8 mouse cellular contexts compared by ENCODE assay signal in genomic region chr8:60865504-60866114, GRCm38 (mm10). TPM values are rescaled to one million over a fixed set of nuclear protein-coding genes. Genes with fewer than 3 reads are reported as not detected.
DNase-seq lines count a peak whose midpoint lies in the region; ATAC-seq lines count a peak whose summit lies in the region.

No protein-coding gene starts in this region.

- WGBS in kidney, embryonic 14.5 days = 32% methylated on average over 3 of the region's 3 CpGs
- WGBS in midbrain, embryonic 13.5 days = 33% methylated on average over 3 of the region's 3 CpGs

- H3K4me2 ChIP-seq in kidney, embryonic 14.5 days (replicated peaks; ENCODE audit: low read depth, low read length) = no peak overlapping the region
- no peak overlapping the region for H3K4me2 ChIP-seq in midbrain, embryonic 13.5 days (replicated peaks)

- DNase-seq in kidney, adult 8-10 months = peak; percentile 28 to 48
- DNase-seq in WW6 (ENCODE audit: low read depth, low spot score) = peak; percentile 28
- DNase-seq in cerebellum, postnatal 36 days = peak; percentile 70 to 83
- DNase-seq in gastrocnemius, postnatal 4 days (ENCODE audit: low spot score in 2 of 2) = peak; percentile 33 to 56
- peak; percentile 53 to 62 for DNase-seq in layer of hippocampus, postnatal 36 days
- peak; percentile 50 to 85 for DNase-seq in spleen, postnatal 4 days (ENCODE audit: low spot score in 2 of 2)

- no peak for ATAC-seq in kidney, embryonic 14.5 days (ENCODE audit: low FRiP score, low TSS enrichment)
- peak; percentile 71; the same call in 1 of the 2 replicates for ATAC-seq in midbrain, embryonic 13.5 days

- no peak overlapping the region for H3K9ac ChIP-seq in kidney, embryonic 14.5 days (ENCODE audit: low read depth, low read length)
- no peak overlapping the region for H3K9ac ChIP-seq in midbrain, embryonic 13.5 days (replicated peaks)

- H3K27me3 ChIP-seq in kidney, embryonic 14.5 days (ENCODE audit: control insufficient read depth, insufficient read depth, low read length) = no peaks in the 10 kb centered on the region
- H3K27me3 ChIP-seq in midbrain, embryonic 13.5 days = no peaks in the 10 kb centered on the region

- no peaks in the 10 kb centered on the region for H3K36me3 ChIP-seq in kidney, embryonic 14.5 days (ENCODE audit: control insufficient read depth, insufficient read depth, low read length)
- no peaks in the 10 kb centered on the region for H3K36me3 ChIP-seq in midbrain, embryonic 13.5 days

- H3K4me3 ChIP-seq in kidney, embryonic 14.5 days (ENCODE audit: low read length) = no peak overlapping the region
- H3K4me3 ChIP-seq in midbrain, embryonic 13.5 days (replicated peaks) = no peak overlapping the region

- H3K9me3 ChIP-seq in kidney, embryonic 14.5 days (ENCODE audit: control insufficient read depth, low read length) = no peaks in the 10 kb centered on the region
- no peaks in the 10 kb centered on the region for H3K9me3 ChIP-seq in midbrain, embryonic 13.5 days

- no peaks in the 10 kb centered on the region for H3K4me1 ChIP-seq in kidney, embryonic 14.5 days (ENCODE audit: control insufficient read depth, insufficient read depth, low read length)
- no peaks in the 10 kb centered on the region for H3K4me1 ChIP-seq in midbrain, embryonic 13.5 days (replicated peaks)

- no peak overlapping the region for H3K27ac ChIP-seq in kidney, embryonic 14.5 days (ENCODE audit: low read depth, low read length)
- H3K27ac ChIP-seq in midbrain, embryonic 13.5 days = no peak overlapping the region

RNA-seq across cellular contexts. Expression of gene Hpf1, which starts 24.6 kb away (rescaled TPM):
- polyA plus RNA-seq in kidney, embryonic 14.5 days (2014; fragmentation: Nextera tagmentation; extraction: Ambion mirVana) = 102 and 126 TPM in 2 replicates
- total RNA-seq in gastrocnemius, postnatal 4 days (2021) = 10 to 100 TPM; 24.3 to 26.8 TPM
- total RNA-seq in layer of hippocampus, postnatal 36 days (2021) = 10 to 100 TPM; 48.7 to 51.1 TPM
- polyA plus RNA-seq in midbrain, embryonic 13.5 days (2015; fragmentation: Nextera tagmentation; extraction: Ambion mirVana) = 105 and 109 TPM in 2 replicates
